Mouse (Mus musculus): ENCODE measurements around the gene Gbf1. TPM values are rescaled to one million over a fixed set of nuclear protein-coding genes. Genes with fewer than 3 reads are reported as not detected.
"Not testable (repeated sequence)": the region's sequence is repeated elsewhere in the genome, so short reads cannot be mapped to it uniquely, and the experiment has no call there.

The Gbf1 gene
- total RNA-seq (2021) = 10 to 100 TPM; 87.4 to 98.2 TPM

DNA sequence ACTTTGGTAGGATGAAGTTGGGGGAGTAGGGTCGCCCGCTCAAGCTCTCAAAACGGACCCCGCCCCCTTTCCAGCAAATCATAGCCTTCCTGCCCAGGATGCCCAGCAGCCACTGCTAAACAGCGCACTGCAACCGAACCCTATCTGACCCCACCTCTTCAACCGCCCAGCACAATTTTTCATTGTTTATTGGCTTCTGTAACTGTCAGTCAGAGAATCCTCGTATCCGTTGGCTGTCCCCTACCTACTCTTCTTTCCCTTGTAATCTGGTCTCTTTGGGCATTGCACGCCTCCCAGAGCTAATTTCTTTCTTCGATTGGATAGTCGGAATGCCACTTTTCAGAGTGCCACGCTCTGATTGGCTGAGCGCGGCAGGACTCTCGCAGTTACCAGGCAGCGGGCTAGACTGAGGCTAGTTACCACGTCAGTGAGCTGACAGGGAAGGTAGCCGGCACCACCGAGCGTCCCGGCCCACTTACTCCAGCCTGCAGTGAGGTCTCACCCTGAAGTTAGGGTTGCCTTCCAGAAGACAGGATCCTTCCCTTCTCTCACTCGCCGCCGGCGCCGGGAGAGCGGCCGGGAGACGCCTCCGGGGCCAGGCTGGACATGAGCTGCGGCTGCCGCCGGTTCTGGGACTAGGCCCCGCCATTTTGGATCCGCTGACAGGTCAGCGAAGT lies at the start of gene Gbf1:
Gene Gbf1 (plus strand): TSS at position 383 of the 677 bp plus-strand sequence.
- peak; percentile 95 to 99 for DNase-seq (ENCODE audit: low spot score in 2 of 2)
- intact Hi-C loops (cut with DNase I) = no loop called here

DNA sequence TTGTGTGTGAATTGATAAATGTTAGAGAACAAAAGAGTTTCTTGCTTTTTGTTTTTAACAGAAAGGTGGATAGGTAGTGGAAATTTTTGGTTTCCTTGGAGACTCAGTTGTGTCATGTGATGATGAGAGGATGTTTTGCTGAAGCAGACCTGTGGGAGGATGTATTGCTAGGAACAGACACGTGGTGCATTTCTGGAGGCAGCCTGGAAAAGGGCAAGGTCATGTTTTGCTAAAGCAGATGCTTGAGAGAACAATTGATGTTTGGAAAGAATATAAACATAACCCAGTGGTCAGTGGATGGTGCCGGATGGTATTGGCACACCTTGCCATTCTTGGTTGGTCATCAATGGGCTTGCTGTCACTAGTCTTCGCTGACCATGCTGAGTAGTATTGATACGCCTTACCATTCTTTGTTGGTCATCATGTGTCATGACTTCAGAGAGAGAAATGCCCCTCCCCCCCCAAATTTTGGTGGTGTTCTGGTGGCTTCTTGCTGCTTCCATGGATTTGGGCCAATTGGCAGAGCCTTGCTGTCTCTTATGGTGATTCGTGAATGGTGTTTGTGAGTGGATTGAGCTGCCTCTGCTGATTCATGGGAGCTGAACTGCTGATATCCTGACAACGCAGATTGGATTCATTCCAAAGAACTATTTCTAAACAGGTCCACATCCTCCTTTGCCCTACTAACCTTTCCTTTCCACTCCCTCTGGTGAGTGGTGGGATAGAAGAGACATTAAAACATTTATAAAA lies 48.7 kb upstream of the Gbf1 start:
- intact Hi-C loops (cut with DNase I) = no loop called here
- DNase-seq (ENCODE audit: low spot score in 2 of 2) = no peak

DNA sequence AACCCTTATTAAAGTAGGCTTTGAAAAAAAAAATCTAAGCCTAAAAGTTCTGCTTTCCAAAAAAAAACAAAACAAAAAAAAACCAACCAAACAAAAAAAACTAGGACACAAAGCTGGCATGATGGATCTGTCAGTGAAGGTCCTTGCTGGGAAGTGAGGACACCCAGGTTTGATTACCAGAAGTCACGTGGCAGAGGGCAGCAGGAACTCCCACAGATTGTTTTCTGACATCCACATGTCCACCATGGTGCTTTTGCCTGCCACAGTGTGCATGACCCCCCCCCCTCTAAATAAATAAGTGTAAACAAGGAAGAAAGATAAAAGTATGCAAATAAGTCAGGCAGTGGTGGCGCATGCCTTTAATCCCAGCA lies 48.1 kb upstream of the Gbf1 start:
- intact Hi-C loops (cut with DNase I) = no loop called here
- no peak for DNase-seq (ENCODE audit: low spot score in 2 of 2)

DNA sequence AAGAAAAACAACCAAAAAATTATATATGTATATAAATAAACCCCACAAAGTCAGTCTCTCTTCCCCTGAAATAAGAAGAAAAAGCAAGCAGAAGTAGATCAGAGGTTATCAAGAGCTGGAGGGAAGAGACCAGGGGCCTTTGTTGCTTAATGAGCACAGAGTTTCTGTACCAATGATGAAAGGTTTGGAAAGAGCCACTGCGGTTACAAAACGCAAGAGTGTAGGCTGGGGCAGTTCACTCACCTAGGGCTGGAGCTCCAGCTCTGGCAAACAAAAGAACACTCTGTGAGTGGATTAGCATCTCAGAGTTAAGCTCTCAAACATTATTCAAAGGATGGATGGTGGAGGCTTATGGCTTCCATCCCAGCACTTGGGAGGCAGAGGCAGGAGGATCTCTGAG lies 42.1 kb upstream of the Gbf1 start:
- no peak for DNase-seq (ENCODE audit: low spot score in 2 of 2)
- intact Hi-C loops (cut with DNase I) = no loop called here

DNA sequence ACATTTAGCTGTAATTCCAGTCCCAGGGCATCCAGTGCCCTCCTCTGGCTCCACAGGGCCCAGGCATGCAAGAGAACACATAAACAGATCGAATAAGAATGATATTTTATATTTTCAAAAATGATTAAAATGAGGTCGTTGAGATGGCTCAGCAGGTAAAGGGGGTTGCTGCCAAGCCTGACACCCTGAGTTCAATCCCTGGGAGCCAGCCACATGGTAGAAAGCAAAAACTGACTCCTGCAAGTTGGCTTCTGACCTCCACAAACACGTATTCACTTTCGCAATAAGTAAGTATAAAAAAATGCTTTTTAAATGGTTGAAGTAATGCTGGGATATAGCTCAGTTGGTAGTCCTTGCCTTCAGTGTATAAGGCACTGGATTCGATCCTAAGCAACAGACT lies 41.5 kb upstream of the Gbf1 start:
- intact Hi-C loops (cut with DNase I) = no loop called here
- no peak for DNase-seq (ENCODE audit: low spot score in 2 of 2)

DNA sequence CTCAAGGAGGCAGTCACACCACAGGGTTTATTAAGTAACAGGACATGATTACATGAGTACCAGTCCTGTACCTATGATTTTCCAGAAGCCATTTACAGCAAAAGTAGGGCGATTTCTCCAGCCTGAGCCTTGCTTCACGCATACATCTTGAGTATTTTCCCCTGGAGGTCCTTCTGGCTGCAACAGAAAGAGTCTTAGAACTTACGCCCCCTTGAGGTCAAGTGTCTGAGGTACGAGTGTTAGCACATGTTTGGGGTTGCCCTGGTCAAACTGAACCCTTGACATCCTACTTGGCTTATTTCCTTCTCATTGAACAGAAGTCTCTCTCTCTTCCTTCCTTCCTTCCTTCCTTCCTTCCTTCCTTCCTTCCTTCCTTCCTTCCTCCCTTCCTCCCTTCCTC lies 37.7 kb upstream of the Gbf1 start:
- intact Hi-C loops (cut with DNase I) = no loop called here
- DNase-seq (ENCODE audit: low spot score in 2 of 2) = no peak

DNA sequence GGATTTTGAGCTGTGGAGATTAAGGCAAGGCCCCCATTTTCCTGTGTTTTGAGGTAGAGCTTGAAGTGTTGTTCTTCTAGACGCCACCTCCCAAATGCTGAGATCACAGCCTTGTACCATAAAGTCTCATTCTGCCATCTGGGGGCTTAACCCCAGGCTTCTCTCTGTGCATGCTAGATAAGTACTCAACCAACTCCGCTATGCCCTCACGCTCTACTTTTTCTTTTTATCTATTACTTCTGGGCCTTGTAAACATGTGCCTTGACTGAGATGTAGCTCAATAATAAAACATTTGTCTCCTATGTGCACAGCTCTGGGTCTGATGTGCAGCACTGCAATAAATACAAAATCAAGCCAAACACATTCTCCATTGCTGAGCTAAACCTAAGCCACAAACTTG lies 32.9 kb upstream of the Gbf1 start:
- no peak for DNase-seq (ENCODE audit: low spot score in 2 of 2)
- intact Hi-C loops (cut with DNase I) = no loop called here

DNA sequence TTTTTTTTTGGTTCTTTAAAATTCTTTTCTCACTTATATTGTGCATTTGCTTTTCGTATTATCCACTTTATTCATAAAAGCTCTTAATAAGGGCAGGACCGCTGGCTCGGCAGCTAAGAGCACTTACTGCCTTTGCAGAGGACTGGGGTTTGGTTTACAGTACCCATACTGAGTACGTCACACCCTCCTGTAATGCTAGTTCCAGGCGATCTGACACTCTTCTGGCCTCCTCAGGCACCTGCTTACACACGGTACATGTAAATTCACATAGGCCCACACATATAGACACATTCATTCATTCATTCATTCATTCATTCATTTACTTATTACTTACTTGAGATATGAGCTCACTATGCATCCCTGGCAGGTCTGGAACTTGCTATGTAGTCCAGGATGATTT lies 31.4 kb upstream of the Gbf1 start:
- intact Hi-C loops (cut with DNase I) = no loop called here
- DNase-seq (ENCODE audit: low spot score in 2 of 2) = no peak

DNA sequence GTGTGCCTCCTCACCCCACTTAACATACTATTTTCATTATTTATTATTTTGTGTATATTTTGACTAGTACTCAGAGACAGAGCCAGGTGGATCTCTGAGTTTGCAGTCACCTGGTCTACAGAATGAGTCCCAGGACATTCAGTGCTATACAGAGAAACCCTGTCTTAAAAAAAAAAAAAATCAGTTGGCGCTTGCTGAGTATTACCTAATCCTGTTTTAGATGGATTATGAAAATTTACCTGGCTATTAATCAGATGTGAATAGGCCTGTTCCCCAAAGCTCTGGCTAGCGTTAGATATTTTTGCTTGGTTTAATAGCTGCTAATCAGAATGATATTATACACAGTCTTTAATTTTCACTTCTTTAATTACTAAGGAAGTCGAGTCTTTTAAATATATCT lies 28.4 kb upstream of the Gbf1 start:
- DNase-seq (ENCODE audit: low spot score in 2 of 2) = no peak
- intact Hi-C loops (cut with DNase I) = no loop called here

DNA sequence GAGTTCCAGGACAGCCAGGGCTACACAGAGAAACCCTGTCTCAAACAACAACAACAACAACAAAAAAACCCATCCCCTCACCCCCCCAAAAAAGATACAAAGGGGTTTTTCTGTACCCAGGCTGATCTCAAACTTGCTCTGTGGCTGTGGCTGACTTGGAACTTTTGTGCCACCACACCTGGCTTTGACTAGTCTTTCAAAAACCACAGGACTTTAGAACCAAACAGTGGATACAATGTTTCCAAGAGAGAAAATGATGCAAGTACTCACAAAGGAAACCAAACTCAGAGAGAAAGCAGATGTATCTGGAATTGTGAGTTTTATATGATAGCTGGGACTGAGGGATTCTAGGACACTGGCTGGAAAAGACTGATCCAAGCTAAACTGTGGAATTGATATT lies 27.7 kb upstream of the Gbf1 start:
- DNase-seq (ENCODE audit: low spot score in 2 of 2) = no peak
- intact Hi-C loops (cut with DNase I) = no loop called here

DNA sequence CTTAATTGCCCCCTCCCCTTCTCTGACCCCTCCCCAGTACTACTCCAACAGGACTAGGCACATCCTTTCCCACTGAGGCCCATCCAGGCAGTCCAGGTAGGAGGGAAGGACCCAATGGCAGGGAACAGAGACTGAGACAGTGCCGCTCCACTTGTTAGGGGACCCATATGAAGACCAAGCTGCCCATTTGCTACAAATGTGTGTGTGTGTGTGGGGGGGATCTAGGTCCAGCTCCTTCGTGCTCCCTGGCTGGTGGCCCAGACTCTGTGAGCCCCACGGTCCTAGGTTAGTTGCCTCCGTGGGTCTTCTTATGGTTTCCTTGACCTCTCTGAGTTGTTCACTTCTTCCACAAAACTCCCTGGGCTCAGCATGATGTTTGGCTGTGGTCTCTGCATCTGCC lies 26.0 kb upstream of the Gbf1 start:
- no peak for DNase-seq (ENCODE audit: low spot score in 2 of 2)
- intact Hi-C loops (cut with DNase I) = no loop called here

DNA sequence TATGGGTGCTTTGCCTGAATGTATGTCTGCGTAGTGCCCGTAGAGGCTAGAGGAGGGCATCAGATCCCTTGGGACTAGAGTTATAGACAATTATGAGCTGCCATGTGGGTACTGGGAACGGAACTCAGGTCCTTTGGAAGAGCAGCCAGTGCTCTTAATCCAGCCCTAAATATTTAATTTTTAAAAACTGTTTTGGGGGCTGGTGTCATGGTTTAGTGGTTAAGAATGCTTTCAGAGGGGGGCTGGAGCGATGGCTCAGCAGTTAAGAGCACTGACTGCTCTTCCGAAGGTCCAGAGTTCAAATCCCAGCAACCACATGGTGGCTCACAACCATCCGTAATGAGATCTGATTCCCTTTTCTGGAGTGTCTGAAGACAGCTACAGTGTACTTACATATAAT lies 22.6 kb upstream of the Gbf1 start:
- not testable (repeated sequence) for DNase-seq (ENCODE audit: low spot score in 2 of 2)
- intact Hi-C loops (cut with DNase I) = loop anchor here (5.0 kb wide), 1 partner anchor 42 kb away; no protein-coding TSS in a partner anchor

DNA sequence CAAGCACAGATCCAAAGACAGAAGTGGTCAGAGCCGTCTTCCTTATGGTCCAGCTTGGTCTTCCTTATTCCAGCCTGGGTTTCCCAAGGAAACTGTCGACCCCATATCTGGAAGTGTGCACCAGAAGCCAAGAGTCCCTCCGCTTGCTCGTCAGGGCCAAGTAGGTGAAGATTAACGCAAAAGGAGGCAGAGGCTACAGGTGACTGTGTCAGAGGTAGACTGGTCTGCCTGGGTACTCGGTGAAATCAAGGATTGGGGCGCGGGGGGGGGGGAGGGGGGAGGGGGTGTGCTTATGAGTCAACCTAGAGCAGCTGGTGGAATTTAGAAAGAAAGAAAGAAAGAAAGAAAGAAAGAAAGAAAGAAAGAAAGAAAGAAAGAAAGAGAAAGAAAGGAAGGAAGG lies 21.0 kb upstream of the Gbf1 start:
- intact Hi-C loops (cut with DNase I) = loop anchor here (5.0 kb wide), 1 partner anchor 44 kb away; no protein-coding TSS in a partner anchor
- no peak for DNase-seq (ENCODE audit: low spot score in 2 of 2)

DNA sequence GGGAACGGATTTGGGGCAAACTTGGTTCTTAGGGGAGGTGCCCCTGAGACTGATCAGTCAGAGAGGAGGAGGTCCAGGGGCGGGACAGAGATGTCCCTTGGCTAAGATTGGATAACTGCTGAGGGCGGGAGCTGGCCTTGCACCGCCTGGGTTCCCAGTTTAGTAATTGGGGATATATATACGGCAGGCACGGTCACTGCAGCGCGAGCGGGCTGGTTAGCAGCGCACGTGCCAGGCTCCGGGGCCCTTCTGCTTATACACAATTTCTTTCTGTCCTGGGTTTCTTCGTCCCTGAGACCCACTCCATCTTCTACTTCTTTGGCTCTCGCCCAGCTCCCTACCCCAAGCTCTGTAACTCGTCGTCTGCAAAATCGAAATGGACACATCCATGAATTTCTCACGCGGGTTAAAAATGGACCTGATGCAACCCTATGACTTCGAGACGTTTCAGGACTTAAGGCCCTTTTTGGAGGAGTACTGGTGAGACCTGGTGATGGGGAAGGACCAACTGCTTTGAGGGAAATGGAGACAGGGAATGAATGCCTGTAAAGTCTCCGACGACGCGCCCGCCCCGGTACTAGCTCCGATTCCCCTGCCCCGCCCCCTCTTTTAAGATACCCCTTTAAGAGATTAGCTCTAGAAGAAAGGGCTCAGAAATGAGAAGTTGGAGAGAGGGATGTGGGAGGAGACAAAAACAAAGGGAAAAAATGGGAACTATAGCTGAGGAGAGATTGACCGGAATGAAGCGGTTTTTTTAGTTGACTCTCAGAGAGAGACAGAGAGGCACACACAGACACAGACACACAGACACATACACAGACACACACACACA lies 20.4 kb upstream of the Gbf1 start, which contains the start of gene Elovl3:
Gene Elovl3 (plus strand): TSS at position 204 of the 832 bp plus-strand sequence.
- peak in 1 of 2 experiments; percentile 10 for DNase-seq (ENCODE audit: low spot score in 2 of 2)
- intact Hi-C loops (cut with DNase I) = loop anchor here (5.0 kb wide), 1 partner anchor 45 kb away; no protein-coding TSS in a partner anchor

DNA sequence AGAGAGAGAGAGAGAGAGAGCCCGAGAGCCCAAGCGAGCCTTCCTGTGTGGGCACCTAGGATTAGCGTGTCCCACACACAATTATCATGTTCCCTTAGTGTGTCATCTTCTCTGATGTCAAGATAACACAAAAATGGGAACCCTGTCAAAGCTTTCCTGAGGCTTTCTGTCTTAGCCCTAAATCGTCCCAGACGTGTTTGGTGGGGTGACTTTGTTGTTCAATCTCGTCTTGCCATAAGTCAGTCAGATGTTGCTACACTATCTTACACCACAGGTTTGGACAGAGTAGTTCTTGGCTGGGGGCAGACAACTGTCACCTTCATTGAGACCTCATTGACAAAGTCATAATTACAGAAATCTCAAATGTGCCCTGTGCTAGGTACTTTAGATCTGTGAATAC lies 19.7 kb upstream of the Gbf1 start:
- intact Hi-C loops (cut with DNase I) = loop anchor here (5.0 kb wide), 1 partner anchor 45 kb away; no protein-coding TSS in a partner anchor
- DNase-seq (ENCODE audit: low spot score in 2 of 2) = no peak

DNA sequence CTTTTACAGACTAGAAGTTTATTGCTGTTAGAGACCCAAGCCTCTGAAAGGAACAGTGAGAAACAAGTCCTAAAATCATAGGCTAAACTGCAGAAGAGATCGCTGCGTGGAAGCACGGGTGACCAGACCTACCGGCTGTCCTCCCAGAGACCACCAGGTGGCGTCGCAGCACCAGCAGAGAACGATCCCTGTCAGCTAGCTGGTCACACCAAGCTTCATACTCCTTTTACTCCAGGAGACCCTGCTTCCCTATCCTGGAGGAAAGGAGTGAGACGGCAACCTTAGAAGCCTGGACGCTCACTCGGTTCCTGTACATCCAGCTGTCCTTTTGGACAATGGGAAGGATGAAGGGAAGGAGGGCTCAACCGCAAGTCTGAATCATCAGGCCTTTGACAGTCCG lies 17.0 kb upstream of the Gbf1 start:
- intact Hi-C loops (cut with DNase I) = loop anchor here (2.0 kb wide), 2 partner anchors 120 to 174 kb away; no protein-coding TSS in a partner anchor
- DNase-seq (ENCODE audit: low spot score in 2 of 2) = peak; percentile 92 to 93

DNA sequence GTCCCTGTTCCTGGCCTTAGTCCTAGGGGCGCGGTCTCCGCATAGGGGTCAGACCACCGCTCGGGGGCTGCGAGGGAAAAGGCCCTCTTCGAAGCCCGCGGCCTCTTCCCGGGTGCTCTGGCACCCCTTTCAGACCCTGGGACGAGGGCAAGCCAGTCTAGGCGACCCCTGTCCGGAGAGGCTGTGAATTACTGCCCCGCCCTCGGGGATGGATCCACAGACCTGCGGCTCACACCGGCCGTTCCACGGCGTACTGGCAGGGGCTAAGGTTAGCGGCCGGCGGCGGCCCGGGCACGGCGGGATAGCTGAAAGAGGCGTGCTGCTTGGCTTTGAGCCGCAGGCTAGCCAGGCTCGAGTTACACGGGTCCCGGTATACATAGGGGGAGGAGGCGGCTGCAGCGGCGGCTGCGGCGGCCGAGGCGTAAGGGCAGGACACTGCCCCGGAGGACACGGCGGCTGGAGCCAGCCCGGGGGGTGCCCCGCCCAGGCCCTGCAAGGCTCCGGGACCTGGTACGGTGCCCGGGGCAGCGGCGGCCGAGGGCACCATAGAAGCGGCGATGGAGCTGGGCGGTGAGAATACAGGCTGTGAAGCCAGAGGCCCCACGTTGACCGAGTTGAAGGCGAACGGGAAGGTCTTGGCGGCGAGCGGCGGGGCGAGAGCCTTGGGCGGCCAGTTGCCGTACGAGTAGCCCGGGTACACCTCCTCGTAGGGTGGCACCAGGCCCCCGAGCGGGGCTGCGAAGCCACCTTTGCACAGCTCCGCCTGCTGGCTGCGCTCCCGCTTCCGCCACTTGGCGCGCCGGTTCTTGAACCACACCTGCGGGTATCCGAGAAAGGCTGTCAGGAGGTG lies 16.3 kb upstream of the Gbf1 start:
- intact Hi-C loops (cut with DNase I) = loop anchor here (2.0 kb wide), 2 partner anchors 119 to 173 kb away; no protein-coding TSS in a partner anchor
- peak; percentile 8 to 29 for DNase-seq (ENCODE audit: low spot score in 2 of 2)

DNA sequence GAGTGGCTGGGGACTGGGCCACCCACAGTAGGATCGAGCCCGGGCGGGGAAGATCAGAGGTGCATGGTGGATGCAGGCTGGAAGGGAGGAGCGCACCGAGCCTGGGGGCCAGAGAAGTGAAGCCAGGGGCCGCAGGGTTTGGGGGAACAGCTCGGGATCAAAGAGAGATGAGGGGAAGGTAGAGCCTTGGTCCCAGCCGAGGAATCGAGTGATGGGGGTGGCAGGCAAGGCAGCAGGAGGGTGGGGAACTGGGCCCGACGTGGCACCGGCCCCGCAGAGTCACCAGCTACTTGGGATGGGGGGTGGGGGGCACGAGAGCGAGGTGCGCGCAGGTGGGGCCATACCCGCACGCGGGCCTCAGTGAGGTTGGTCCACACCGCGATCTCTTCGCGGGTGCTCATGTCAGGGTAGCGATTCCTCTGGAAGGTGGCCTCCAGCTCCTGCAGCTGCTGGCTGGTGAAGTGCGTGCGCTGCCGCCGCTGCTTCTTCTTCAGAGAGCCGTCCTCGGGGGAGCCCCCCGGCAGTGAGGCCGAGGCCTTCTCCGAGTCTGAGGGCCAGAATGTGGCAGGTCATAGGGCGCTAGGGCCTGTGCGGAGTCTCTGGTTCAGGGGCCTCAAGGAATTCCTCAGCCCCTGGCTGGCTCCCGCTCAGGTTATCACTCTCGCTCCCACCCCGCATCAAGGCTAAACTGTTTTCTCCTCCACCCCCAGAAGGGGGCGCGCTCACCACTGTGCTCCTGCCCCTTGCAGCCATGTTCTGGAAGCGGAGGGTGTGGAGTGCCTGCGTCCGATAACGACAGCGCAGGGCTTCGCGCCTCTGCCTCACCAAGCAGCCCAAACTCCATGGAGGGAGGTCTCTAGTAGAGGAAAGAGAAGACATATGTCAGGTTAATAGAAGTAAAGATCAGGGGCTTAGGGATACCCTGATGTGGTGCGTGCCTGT lies 15.4 kb upstream of the Gbf1 start:
- intact Hi-C loops (cut with DNase I) = no loop called here
- DNase-seq (ENCODE audit: low spot score in 2 of 2) = peak; percentile 38 to 41
